Mouse (Mus musculus) testis, adult 2 months (tissue): Measurements from ENCODE around the gene Cdkal1.

Experiments used
- CTCF ChIP-seq: fragments of 200-500 bp; IDR thresholded peaks from 2 replicates; pipeline ENCODE4 v1.5.1; 2012; ENCODE audit warnings: low read depth, mild to moderate bottlenecking, inconsistent platforms, low read length, moderate library complexity; ENCODE audit not compliant: control insufficient read depth, insufficient read depth, insufficient replicate concordance
- POLR2A ChIP-seq: fragments of 200-500 bp; IDR thresholded peaks from 2 replicates; pipeline ENCODE4 v1.6.1; 2012; ENCODE audit warnings: low read depth, mild to moderate bottlenecking, inconsistent platforms, low read length, moderate library complexity; ENCODE audit not compliant: control insufficient read depth

DNA sequence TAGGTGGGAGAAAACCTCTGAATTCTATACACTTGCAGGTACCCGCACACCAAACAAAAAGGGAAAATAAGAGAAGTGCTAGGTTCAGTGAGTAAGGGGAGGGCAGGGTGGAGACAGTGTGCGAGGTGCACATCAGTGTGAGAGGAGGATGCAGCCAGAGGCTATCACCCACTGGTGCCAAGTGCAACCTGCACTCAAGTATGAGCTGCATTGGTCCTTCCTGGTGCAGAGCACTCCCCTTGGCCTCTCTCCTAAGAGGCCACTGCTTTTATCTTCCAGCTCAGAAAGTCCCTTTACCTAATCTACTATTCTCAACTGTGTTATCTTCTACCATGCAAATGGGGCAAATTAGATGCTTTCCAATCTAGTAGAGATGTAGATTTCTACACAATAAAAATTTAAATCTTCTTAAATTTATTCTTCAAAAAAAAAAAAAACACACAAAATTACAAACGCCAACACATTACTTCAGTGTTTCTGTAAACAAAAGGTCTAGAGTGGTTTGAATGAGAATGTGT is 238.8 kb downstream of the Cdkal1 start:
- TF ChIP-seq CTCF, result no peak
- TF ChIP-seq POLR2A, result no peak
